Mouse (Mus musculus): ENCODE data around the gene Hdac9.

Hdac9 gene

DNA sequence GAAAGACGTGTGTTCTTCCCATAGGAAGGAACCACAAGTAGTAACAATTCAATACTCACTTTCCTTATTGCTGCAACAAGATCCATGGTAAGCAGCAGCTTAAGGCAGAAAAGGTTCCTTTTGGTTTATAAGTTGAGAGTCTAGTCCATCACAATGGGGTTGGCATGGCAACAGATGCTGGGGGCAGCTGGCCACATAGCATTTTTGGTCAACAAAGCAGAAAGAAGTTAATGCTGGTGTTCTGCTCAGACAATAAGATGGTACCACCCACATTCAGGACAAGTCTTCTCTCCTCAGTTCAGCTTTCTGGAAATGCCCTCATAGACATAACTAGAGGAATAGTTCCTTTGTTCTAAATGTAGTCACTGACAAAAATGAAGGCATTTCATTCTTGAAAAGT is at the start of gene Hdac9:
Hdac9 (minus strand) TSS at position 101 of the 400 bp plus-strand sequence.
- DNase-seq = no peak

DNA sequence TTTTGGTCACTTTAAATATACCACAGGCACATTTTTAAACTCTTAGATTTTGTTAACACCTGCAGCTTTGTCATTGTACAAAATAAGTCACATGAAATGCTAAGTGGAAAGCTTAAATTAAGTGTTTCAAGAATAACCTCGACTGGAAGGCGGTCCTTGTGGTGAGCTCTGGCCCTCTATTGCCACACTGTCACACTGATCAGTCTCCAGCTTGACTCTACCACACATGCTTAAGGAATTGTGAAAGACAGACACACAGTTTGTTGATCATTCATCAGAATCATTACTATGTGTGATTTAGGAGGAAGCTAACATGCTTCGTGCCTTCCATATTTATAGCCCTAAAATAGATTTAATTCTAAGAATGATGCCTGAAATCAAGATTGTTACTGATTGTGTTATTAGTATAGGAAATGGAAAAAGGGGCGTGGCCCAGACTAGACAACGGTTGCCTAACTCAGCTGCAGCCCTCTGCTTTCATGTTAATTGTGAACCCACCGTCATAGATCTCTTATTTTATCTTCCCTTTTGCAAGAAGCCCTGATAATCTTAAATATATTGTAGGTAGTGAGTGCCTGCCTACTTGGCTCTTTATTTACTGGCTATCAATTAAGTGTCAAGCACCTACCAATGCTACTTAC is 32.3 kb upstream of the Hdac9 start:
- DNase-seq = no peak

DNA sequence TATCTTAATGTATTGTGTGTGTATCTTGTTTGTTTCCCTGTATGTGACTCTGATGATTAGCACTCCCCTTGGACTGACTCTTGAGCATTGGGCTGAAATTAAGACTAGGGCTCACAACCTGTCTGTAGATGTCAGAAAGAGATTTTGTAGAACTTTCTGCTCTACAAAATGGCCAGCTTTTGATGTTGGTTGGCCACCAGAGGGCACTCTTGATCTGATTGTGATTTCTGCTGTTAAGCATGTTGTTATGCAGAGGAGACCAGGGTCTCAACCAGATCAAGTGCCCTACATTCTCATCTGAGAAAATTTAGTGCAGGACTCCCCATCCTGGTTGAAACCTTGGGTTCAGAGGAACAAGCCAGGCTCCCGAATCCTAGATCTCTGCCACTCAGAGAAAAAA is 21.0 kb upstream of the Hdac9 start:
- DNase-seq = peak; percentile 22

DNA sequence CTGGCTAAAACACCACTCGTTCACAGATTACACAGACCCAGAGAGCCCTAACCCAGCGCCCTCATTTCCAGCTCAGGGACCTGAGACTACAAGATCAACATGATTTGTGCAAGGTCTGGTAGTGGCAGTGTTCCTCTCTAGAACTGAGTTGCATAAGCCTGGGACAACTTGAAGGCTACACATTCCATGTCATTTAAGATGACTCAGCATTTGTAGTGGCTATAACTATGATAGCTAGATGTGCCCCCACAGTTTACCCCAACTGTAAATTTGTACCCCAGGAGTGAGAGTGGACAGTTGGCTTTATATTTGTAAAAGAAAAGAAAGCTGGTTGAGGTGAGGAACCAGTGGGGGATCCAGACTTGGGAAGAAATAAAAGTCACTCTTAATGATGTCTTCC is 8.9 kb downstream of the Hdac9 start:
- no peak for DNase-seq

DNA sequence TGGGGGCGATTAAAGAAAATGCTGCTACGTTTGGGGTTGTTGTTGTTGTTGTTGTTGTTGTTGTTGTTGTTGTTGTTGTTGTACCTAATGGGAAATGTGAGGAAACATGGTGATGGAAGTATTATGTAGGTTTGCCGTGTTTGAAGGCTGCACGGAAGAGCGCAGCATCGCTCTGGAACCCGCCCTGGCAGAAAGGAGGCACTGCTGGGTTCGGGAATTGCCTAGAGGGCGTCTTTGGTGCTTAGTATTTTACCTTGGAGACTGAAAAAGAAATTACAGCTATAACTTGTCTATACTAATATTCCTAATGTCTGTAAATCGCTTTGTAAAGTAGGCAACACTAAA is 9.4 kb downstream of the Hdac9 start:
- peak; percentile 57 for DNase-seq

DNA sequence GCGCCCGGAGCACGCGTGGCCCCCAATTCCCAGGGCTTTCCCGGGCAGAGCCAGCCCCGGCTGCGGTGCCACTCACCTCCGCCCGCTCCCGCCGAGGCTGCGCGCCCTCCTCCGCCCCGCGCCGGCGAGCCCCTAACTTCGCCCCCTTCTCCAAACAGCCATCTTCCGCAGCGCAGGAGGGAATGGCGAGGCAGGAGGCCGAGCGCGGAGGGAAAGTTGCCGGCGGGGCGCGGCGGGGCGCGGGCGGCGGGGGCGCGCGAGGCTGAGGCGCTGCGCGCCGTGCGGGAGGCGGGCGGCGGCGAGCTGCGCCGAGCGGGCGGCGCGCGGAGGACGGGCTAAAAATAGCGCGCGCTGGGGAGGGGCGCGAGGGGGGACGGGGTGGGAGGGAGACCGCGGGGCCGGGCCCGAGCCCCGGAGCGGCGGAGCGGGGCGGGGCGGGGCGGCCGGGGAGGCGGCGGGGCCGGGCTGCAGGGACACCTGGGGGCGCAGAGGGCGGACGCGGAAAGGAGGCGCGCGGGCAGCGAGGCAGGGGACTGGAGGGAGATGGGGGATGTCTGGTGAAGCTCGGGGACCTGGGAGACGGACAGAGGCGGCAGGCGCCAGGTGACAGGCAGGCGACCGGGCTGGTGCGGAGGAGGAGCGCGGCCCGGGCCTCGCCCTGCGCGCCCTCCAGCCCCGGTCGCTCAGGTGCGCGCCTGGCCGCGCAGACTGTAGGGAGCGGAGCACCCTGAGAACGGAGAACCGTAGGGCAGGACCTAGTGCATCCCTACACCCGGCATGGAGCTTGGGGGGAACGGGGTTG is 10.0 kb downstream of the Hdac9 start:
- peak; percentile 78 for DNase-seq

DNA sequence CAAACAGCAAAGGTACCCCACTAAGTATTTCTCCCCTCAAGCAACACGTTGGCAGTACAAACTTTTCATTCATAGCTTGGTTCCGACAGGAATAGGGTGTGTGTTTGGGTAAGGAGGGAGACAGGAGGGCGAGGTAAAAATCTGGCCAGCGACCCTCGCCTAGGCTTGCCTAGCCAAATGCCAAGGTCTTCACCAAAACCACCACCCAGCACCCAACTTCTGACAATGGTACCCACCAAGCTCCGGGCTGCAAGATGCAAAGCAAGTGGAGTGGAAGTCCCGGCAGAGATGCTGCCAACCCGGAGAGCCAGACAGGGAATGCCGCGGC is 10.6 kb downstream of the Hdac9 start:
- DNase-seq = no peak

DNA sequence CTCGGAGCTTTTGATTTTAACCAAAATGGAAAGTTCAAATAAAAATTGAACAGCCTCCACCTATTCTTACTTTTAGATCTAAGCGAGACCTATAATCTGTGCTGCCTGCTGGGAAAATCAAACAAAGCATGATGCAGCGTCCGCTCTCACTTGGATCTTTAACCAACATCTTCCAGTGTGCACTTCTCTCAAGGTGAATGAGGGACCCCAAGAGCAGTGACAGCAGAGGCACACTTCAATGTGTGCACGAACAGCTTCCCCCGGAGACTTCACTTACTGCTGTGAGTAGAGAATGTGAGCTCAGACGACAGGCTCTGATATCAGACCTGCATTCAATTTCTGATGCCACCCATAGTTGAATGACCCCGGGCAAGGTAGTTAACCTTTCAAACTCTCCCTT is 16.7 kb downstream of the Hdac9 start:
- no peak for DNase-seq

DNA sequence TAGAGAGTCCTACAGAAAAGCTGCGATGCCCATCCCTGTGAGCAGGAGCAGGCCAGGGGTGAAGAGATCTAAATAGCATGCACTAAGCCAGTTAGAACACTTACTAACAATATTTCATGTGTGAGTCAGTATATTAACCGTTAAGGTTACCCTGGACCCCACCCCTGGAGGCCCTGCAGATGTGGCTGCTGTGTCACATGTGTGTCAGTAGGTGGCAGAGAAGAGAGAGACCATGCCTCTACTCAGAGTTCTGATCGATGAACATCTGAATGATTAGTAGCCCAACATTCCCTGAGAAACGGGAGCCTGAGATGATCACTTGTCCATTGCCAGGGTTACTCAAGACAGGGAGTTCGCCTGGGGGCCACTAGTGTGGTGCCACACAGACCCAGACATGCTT is 22.0 kb downstream of the Hdac9 start:
- no peak for DNase-seq

DNA sequence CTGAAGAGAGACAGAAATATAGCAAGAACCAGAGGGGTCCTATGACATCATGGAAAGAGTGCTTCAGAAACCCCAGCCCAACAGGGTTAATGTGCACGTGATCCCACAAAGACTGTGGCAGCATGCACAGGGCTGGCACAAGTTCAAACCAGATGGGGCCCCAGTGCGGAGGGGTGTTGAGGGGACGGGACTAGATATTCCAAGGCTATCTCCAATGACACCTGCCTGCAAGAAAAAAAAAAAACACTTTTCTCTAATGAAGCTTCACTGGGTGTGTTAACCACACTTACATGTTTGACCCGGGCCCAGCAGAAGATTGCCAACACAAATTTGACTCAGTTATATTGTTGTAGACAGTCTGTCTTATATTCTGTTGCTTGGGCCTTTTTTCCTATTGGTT is 28.2 kb downstream of the Hdac9 start:
- no peak for DNase-seq

DNA sequence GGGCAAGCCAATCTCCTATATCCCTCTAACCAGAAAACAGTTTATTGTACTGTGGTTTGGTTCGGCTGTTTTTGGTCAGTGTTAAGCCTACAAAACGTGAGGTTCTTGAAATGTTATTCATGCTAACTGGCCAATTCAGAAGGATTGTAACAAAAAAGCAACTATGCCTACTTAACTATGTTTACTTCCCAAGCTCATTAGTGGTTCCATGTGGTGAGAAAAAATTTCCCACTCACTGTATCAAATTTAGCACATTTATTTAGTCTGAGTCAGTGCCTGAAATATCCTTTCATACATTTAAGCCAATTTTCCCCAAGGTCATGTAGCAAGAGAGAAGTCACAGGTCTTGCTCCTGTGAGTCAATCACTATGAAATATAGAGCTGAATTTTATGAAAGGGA is 42.0 kb downstream of the Hdac9 start:
- DNase-seq = no peak

DNA sequence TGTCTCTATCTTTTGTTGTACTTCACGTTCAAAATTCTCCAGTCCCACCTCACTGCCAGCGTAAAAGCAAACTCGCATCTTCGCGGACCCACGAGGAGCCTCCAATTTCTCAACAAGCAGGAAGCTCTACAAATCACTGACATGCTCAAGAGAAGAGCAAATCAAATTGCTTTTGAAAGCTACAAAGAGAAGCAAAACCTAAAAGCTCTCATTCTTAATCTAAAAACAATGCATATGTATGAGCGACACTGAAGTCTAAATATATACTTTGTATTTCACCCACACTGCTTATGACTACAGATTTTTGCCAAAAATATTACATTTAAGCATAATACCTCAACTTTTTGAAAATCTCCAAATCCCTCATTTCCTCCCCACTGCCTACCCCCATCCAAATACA is 45.9 kb downstream of the Hdac9 start:
- DNase-seq = no peak

DNA sequence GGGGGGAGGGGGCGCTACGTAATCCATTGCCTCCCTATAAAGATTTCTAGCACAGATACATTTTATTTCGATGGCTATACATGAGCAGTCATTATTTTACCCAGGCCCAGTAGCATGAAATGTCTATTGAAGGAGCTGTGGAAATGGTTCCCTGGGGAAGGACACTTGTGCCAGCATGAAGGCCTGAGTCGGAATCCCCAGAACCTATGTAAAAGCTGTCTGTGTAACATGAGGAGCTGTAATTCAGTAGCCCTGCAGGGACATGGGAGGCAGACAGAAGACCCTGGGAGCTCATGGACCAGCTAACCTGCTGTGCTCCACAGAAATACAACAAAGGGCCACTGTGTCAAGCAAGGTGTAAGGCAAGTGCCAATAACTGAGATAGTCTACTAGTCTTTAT is 75.7 kb downstream of the Hdac9 start:
- no peak for DNase-seq

DNA sequence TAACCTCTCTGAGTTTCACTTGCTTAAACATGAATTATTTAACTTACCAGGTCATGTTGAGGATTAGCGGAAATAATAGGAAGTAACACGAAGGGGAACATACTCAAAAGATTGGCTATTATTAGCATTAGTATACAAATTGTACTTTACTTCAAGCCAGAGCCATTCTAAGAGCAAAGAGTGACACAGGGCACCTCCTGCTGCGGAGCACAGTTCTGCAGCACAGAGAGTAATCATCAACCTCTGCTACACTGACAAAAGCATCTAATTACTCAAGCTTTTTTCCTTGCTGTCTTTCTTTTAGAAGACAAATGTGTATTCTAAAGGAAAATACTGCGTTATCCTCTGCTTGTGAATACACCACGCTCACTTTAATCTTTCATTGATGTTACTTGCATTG is 79.6 kb downstream of the Hdac9 start:
- no peak for DNase-seq

DNA sequence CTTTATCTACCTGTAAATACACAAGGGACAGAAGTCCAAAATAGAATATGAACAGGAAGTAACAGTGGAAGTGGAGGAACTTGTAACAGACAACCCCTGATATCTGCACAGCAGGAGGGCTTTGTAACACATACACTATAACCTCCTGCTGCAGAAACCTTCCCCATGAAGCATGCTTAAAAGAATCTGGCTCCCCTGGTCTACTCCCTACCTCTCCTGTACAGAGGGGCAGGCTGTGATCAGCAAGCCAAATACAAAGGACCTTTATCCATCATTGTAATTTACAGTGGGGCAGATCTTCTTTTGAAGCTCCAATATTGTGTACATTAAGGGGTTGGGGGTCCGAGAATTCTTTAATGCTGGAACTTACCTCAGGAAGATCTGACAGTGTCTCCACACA is 80.0 kb downstream of the Hdac9 start:
- no peak for DNase-seq

DNA sequence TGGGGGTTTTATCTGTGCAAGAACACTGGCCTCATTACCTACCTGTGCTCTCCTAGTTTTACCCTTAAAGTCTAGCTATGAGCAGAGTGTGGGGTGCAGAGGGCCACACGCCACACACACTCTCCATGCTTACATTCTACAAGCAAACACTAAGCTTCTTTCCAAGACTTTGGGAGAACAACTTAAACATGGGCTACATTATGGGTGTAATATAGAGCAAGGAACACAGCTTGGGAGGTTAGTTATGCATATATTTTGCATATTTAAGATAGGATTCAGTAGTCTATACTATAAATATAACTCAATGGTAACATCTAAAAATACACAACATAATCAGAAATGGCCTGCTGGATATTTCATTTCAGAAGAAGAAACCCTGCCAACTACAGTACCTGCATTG is 80.8 kb downstream of the Hdac9 start:
- no peak for DNase-seq

DNA sequence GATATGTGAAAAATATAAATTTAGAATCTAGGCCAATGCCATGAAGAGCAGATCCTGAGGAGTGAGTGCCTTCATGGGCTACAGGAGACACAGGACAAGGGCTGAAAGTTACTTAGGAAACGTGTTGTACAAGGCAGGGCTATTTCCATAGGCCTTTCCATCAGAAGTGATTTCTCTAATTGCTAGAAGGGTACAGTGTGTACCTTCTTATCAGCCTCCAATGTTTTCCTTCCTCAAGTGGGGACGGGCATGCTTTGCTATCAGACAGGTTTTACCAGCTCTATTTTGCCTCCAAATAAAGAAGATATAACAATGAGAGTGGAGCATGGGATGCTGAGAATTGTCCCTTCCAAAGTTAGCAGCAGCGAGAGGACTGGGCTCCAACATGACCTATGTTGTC is 81.4 kb downstream of the Hdac9 start:
- DNase-seq = no peak

DNA sequence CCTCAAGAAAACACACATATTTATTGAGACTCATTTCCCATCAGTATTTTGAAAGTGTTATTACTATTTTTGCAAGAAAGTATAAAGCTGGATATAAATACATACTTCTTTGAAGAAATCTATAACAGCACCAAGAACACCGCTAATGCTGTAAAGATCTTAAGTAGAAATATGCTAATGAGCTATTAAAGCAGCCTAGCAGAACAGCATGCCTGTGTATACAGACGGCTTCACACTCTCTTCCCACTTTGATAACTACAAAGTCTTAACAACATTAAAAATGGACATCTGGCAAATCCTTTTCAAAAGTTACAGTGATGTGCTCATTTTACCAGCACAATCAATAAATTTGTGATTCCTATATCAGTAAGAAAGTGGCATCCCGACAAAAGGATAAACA is 88.2 kb downstream of the Hdac9 start:
- no peak for DNase-seq

DNA sequence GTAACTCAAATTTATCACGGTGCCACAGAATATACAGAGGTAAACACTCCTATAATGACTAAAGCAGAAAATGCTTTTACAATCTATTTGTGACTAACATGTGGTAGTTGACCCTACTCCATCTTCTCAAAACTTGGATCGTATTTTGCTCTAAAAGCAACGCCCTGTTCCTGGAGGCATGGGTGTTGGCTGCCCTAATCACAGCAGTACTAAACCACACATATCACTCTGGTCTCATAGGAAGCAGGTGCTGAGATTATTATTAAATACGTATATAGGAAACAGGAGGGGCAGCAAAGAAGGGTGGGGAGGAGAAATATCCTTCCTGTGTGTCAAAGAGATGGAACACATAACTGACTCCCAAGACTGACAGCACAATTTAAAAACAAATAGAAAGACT is 90.0 kb downstream of the Hdac9 start:
- no peak for DNase-seq

DNA sequence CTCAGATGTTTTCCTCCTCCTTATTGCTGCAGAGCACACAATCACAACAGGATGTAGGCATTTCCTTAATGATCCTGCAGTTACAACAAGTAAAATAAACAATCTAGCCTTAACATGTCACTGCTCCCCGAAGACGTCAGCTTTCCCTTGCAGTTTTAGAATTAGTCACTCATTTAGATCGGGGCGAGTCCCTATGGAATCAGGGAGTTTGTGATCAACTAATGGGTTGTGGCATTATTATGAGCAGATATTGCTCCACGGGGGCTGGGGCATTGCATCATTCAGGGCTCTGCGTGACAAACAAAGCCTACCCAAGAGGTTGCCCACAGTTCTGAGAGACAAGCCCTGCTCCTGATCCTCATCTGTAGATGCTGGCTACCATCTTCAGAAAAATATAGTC is 96.7 kb downstream of the Hdac9 start:
- no peak for DNase-seq

DNA sequence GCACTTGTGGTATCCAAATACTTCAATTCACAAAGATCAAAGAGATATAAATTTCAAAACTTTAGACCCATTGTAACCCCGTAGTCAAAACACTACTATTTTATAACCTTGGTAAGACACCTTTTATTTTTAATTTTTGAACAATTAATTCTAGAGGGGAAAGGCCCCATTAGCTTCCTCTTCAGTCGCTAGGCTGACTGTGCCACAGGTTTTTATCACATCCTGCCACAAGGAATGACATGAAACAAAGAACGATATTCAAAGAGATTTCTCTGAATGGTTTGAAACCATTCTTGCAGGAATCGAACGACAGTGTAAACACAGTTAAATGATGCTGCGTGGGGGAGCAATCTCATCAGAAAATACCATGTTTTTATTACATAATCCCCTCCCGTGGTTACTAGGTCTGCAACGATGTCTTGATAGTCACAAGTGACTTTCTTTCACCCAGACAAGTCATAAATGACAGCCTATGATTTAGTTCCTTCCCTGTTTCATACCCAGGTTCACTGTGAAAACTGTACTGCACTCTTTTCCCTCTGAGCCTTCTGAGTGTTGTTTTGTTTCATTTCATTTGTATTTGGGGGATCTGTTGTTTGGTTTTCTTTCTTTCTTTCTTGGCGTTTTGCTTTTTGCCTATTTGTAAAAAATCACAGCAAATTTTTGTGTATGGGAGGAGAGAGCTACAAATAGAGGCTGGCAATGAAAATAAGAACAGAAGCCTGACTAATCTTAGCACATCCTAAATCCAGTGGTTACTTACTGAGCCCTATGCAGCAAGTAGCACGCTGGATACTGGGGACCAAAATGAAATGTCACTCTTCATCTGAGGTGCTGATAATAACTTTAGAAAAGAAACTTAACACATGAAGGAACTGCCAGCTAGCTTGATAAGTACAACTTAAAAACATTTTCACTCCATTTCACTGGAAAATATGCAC is 105.0 kb downstream of the Hdac9 start:
- DNase-seq = no peak

DNA sequence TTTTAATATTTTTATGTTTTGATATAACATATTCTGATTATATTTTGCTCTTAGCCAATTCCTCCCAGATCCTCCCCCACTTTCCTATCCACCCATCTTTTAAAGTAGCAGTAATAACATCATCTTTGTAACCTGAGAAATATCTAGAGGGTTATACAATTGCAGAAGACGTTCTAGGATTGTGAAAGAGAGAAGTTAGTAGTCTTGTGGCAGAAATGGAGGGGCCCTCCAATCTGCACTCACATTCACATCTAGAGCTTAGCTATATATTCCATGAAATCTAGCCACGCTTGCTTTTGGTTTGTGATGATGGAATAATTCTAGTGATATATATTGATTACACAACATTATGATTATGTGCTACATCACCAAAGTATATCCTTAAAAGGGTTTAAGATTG is 106.7 kb downstream of the Hdac9 start:
- DNase-seq = no peak

DNA sequence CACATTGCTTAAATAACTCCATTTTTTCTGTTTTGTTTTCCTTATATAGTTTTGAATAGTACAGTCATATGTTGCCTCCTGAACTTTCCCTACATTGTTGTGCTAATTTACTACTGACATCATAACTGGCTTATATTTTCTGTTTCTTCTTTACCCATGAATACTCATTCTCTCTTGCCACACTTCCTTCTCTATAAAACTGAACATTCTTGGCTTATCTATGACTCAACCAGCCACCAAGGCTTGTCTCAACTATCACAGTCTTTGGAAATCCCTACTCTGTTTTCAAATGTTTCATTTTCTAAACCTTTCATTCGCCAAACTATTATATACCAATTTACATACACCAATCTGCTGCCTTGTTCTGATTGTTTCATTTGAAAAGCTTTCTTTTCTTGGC is 108.7 kb downstream of the Hdac9 start:
- no peak for DNase-seq

DNA sequence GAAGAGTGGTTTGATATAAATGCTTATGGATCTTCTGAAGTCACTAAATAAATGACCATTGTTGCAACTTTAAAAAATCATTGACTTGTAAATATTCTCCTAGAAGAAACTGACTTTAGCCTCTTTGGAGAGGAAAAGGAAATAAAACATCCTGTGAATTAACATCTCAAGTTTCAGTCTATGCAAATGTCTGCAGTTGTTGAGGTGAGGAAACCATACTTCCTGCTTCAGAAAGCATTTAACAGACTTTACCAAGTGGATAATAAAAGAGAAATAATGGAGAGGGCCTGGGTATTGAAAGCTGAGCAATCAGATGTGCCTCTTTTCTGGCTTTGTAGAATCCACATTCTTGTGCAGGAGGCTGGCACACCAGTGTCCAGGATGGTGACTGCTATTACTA is 110.4 kb downstream of the Hdac9 start:
- no peak for DNase-seq
